10 mouse cellular contexts compared by ENCODE assay signal in genomic region chr4:54533846-54534245, GRCm38 (mm10).
DNase-seq lines count a peak whose midpoint lies in the region; ATAC-seq lines count a peak whose summit lies in the region.
"Had no signal": no experiment of that assay in that cellular context is flagged by ENCODE, and none has a peak within 500 bp of the region (broad histone marks: within the 10 kb centered on the region; RNA-seq: fewer than 3 reads in every experiment).

No protein-coding gene starts in this region.

- no peaks in the 10 kb centered on the region for H3K27me3 ChIP-seq in stomach, embryonic 16.5 days (ENCODE audit: control insufficient read depth, insufficient read depth, low read length)
- H3K27me3 ChIP-seq: embryonic facial prominence, embryonic 15.5 days had no signal

- H3K36me3 ChIP-seq in stomach, embryonic 16.5 days (ENCODE audit: control insufficient read depth, insufficient read depth, low read length) = no peaks in the 10 kb centered on the region
- H3K36me3 ChIP-seq: embryonic facial prominence, embryonic 15.5 days had no signal

- H3K4me2 ChIP-seq in stomach, embryonic 16.5 days (ENCODE audit: low read depth, low read length) = no peak overlapping the region
- H3K4me2 ChIP-seq: embryonic facial prominence, embryonic 15.5 days had no signal

- no peaks in the 10 kb centered on the region for H3K9me3 ChIP-seq in stomach, embryonic 16.5 days (replicated peaks; ENCODE audit: control insufficient read depth, low read length)
- H3K9me3 ChIP-seq: embryonic facial prominence, embryonic 15.5 days had no signal

- 21% methylated on average over 2 of the region's 2 CpGs for WGBS in stomach, embryonic 16.5 days

- H3K4me1 ChIP-seq in stomach, embryonic 16.5 days (ENCODE audit: control insufficient read depth, insufficient read depth, low read length) = no peaks in the 10 kb centered on the region

- intact Hi-C loops in gastrocnemius, postnatal 36 days (cut with DNase I) = no loop called here
- intact Hi-C loops in left cerebral cortex, postnatal 4 days (cut with DNase I) = no loop called here

- no peak overlapping the region for H3K27ac ChIP-seq in stomach, embryonic 16.5 days (ENCODE audit: low read length)
- H3K27ac ChIP-seq: embryonic facial prominence, embryonic 15.5 days had no signal

- peak; percentile 72; the same call in 1 of the 2 replicates for ATAC-seq in stomach, embryonic 16.5 days (ENCODE audit: insufficient read depth, low FRiP score)
- ATAC-seq: activated CD4-positive, CD25-positive, alpha-beta regulatory T cell, adult 4 months had no signal

- no peak overlapping the region for H3K4me3 ChIP-seq in stomach, embryonic 16.5 days (replicated peaks; ENCODE audit: low read length)
- H3K4me3 ChIP-seq: embryonic facial prominence, embryonic 15.5 days had no signal

- DNase-seq in gastrocnemius, postnatal 10 days = peak; percentile 4
- DNase-seq in gastrocnemius, postnatal 36 days = no peak
- peak; percentile 62 to 78 for DNase-seq in right cerebral cortex, postnatal 10 days (ENCODE audit: low spot score in 2 of 2)
- DNase-seq in right cerebral cortex, adult 2 months (ENCODE audit: low spot score in 2 of 2) = no peak
- DNase-seq in left cerebral cortex, postnatal 4 days = peak; percentile 35
- no peak for DNase-seq in testis, postnatal 14 days (ENCODE audit: low spot score)
- no peak for DNase-seq in gastrocnemius, postnatal 25 days

- H3K9ac ChIP-seq in stomach, embryonic 16.5 days (ENCODE audit: low read length) = no peak overlapping the region
- H3K9ac ChIP-seq: embryonic facial prominence, embryonic 15.5 days had no signal

Comparison
In these comparisons a context has a peak if more than half of its experiments do, and no peak if none do; other contexts are left out.
1. DNase-seq: peak in gastrocnemius, postnatal 10 days (single experiment), right cerebral cortex, postnatal 10 days (2 of 2) and left cerebral cortex, postnatal 4 days (single experiment); none in gastrocnemius, postnatal 36 days (0 of 2), right cerebral cortex, adult 2 months (0 of 2), testis, postnatal 14 days (single experiment) and gastrocnemius, postnatal 25 days (single experiment).